Mouse (Mus musculus) E14TG2a.4 (cell line): ENCODE data around the gene Suclg1.

Source experiments
- H3K27me3 ChIP-seq: 2 replicates; pipeline ENCODE4 v1.6.1; 2014; ENCODE audit warnings: low read length, control low read depth; ENCODE audit not compliant: insufficient read depth
- H3K36me3 ChIP-seq: 2 replicates; pipeline ENCODE4 v1.6.1; 2014; ENCODE audit warnings: low read length, control low read depth; ENCODE audit not compliant: insufficient read depth
- H3K4me1 ChIP-seq: replicated peaks from 2 replicates; pipeline ENCODE4 v1.6.1; 2014; ENCODE audit warnings: low read depth, low read length, control low read depth
- H3K4me3 ChIP-seq: replicated peaks from 2 replicates; pipeline ENCODE4 v1.5.1; 2014; ENCODE audit warnings: mild to moderate bottlenecking, low read length
- H3K9me3 ChIP-seq: 2 replicates; pipeline ENCODE4 v1.6.1; 2014; ENCODE audit warnings: low read length, control low read depth
- CTCF ChIP-seq: conservative IDR thresholded peaks from 2 replicates; pipeline ENCODE4 v1.5.1; 2014; ENCODE audit warnings: low read length
- NANOG ChIP-seq: IDR thresholded peaks from 2 replicates; pipeline ENCODE4 v1.6.1; 2014; ENCODE audit warnings: borderline replicate concordance, low read length, mixed read lengths
- POU5F1 ChIP-seq: IDR thresholded peaks from 2 replicates; pipeline ENCODE4 v1.6.1; 2014; ENCODE audit warnings: low read length, borderline replicate concordance

Suclg1 gene

GRCm38 (mm10) chr6:73248237-73249048, at the start of gene Suclg1:
Gene Suclg1, plus strand, starts transcription at chr6:73248382.
- Histone ChIP-seq H3K4me3 (peak within 1 kb of the TSS; percentile 99), H3K36me3 (peaks cover 7% of the 10 kb centered on the region; the same call in 1 of the 2 replicates), H3K27me3 (no peaks in the 10 kb centered on the region), H3K9me3 (no peaks in the 10 kb centered on the region), H3K4me1 (peaks cover 19% of the 10 kb centered on the region)
- TF ChIP-seq POU5F1 = no peak
- no peak for TF ChIP-seq NANOG
- TF ChIP-seq CTCF = no peak

DNA sequence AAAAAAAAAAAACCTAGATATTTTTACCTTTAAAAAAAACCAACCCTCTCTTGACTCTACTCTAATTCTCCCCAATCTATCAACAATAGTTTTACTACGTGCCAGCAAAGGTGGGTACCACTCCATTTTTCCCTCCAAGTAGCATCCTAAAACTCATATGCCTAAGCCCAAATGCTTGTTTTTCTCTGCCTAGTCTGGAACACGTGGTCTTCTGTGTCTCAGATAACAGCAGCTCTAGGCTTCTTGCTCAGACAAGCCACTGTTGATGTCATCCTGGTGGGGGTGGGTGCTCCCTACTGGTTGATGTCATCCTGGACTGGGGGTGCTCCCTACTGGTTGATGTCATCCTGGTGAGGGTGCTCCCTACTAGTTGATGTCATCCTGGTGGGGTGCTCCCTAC, 44.5 kb upstream of the Suclg1 start:
- no peak overlapping the region for H3K4me3 ChIP-seq
- no peaks in the 10 kb centered on the region for H3K36me3 ChIP-seq
- H3K27me3 ChIP-seq = no peaks in the 10 kb centered on the region
- peaks cover 5% of the 10 kb centered on the region for H3K4me1 ChIP-seq
- TF ChIP-seq CTCF (no peak), NANOG (no peak), POU5F1 (no peak)
- H3K9me3 ChIP-seq = peaks cover 10% of the 10 kb centered on the region

DNA sequence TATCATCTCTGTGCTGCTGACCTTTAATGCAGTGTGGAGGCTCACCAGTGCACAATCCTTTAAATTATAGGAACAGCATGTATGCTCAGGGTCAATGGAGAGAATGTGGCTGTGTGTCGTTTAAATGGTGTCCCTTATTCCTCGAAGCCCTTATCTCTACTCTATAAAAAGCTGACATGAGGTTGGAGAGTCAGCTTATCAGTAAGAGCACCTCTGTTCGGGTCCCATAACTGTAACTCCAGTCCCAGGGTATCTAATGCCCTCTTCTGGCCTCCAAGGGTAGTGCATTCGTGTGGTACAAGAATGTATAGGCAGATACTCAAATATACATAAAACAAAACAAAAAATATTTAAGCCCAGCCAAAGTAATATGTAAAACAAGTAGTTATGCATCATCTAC, 43.2 kb upstream of the Suclg1 start:
- no peaks in the 10 kb centered on the region for H3K27me3 ChIP-seq
- H3K4me3 ChIP-seq = no peak overlapping the region
- peaks cover 10% of the 10 kb centered on the region for H3K9me3 ChIP-seq
- peaks cover 17% of the 10 kb centered on the region for H3K4me1 ChIP-seq
- TF ChIP-seq CTCF (no peak), POU5F1 (no peak), NANOG (no peak)
- H3K36me3 ChIP-seq = no peaks in the 10 kb centered on the region

GRCm38 (mm10) chr6:73209598-73209997, 38.6 kb upstream of the Suclg1 start:
- no peaks in the 10 kb centered on the region for H3K27me3 ChIP-seq
- no peak overlapping the region for H3K4me3 ChIP-seq
- no peak for TF ChIP-seq POU5F1
- H3K9me3 ChIP-seq = peaks cover 10% of the 10 kb centered on the region
- no peaks in the 10 kb centered on the region for H3K36me3 ChIP-seq
- peaks cover 18% of the 10 kb centered on the region for H3K4me1 ChIP-seq

DNA sequence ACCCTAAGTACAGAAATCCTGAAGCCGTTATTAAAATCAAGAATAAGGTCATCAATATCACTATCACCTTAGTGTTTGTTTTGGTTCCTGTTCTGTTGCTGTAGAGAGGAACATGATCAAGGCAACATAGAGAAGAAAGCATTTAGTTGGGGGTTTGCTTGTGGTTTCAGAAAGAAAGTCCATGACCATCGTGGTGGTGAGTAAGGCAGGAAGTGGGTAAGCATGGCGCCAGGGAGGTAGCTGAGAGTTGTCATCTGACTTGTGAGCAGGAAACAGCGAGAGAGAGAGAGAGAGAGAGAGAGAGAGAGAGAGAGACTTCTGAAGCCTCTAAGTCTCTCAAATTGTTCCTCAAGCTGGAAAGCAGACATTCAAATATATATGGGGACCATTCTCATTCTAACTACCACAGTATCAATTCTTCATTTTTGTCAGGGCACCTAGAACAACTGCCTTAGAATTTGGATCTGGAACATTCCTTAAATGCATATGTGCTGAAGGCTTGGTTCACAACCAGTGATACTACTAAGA, 37.7 kb upstream of the Suclg1 start:
- no peak for TF ChIP-seq POU5F1
- no peak for TF ChIP-seq NANOG
- H3K4me1 ChIP-seq = peaks cover 18% of the 10 kb centered on the region
- H3K9me3 ChIP-seq = peaks cover 10% of the 10 kb centered on the region
- H3K27me3 ChIP-seq = no peaks in the 10 kb centered on the region
- no peaks in the 10 kb centered on the region for H3K36me3 ChIP-seq
- H3K4me3 ChIP-seq = no peak overlapping the region

DNA sequence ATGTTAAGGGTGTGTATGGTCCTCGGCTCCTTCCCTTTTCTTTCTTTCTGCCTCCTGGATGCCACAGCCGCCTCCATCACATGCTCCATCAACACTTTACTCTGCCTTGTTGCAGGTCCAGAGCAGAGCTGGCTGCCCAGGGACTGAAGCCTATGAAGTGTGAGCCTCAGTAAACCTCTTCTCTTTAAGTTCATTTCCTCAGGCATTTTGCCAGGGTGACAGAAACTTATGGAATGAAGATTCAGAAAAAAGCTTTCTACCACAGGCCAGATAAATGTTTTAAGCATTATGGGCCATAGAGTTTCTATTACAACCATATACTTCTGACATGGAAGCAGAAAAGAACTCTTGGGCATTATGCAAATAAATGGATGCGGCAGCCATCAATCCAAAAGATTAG, 37.1 kb upstream of the Suclg1 start:
- Histone ChIP-seq H3K27me3 (no peaks in the 10 kb centered on the region), H3K4me3 (no peak overlapping the region), H3K36me3 (no peaks in the 10 kb centered on the region), H3K9me3 (peaks cover 5% of the 10 kb centered on the region), H3K4me1 (peaks cover 18% of the 10 kb centered on the region)
- TF ChIP-seq NANOG (no peak), POU5F1 (no peak), CTCF (no peak)

- no peak for TF ChIP-seq POU5F1
- no peak for TF ChIP-seq CTCF
- TF ChIP-seq NANOG = no peak
- Histone ChIP-seq H3K36me3 (no peaks in the 10 kb centered on the region), H3K27me3 (no peaks in the 10 kb centered on the region), H3K9me3 (peaks cover 3% of the 10 kb centered on the region; the same call in 1 of the 2 replicates), H3K4me1 (peaks cover 18% of the 10 kb centered on the region), H3K4me3 (no peak overlapping the region)
These were observed 36.6 kb upstream of the Suclg1 start for GRCm38 (mm10) chr6:73211602-73212001.

DNA sequence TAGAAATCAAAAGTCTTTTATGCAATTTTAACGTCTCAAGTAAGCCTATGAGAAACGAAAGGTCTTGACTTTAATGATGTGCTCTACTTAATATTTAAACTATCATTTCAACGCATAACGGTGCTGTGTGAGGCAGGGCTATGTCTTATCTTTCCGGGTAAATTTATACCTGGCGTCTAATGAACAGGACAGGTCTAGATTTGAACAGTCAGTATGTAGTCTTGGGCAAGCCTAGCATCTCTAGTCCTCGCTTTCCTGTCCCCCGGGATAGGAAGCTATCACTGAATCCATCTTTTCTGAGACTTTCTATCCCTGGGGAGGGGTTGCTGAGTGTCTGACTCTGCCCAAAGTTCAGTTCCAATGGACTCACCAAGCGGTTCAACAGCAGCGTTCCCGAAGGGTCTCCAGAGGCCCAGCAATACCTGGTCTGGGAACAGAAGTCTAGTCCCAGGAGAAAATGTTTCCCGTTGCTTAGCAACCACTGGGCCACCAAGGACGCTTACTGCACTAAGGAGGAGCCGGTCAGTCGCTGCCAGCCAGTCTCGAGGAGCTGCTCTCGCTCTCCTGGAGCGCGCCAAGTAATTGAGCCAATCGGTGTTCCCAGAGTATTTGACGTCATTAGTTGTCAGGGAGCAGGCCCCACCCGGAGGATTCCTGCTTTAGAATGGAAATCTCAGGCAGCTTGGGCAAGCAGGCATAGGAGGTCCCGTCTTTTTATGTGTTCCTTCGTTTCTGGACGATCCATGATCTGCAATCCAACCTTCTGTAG, 26.8 kb upstream of the Suclg1 start, which contains the start of gene Dnah6:
Gene Dnah6 (minus strand): TSS at position 463 of the 769 bp plus-strand sequence.
- H3K9me3 ChIP-seq = no peaks in the 10 kb centered on the region
- H3K27me3 ChIP-seq = no peaks in the 10 kb centered on the region
- H3K4me3 ChIP-seq = peak within 1 kb of the TSS; percentile 70
- TF ChIP-seq CTCF (no peak), POU5F1 (no peak), NANOG (no peak)
- peaks cover 38% of the 10 kb centered on the region for H3K4me1 ChIP-seq
- no peaks in the 10 kb centered on the region for H3K36me3 ChIP-seq
